Mouse (Mus musculus) adrenal gland, postnatal 10 days (tissue): ENCODE measurements around the gene Larp7. TPM values are rescaled to one million over a fixed set of nuclear protein-coding genes. Genes with fewer than 3 reads are reported as not detected.

ENCODE experiments used
- DNase-seq: peaks from one replicate; pipeline ENCODE4 v3.0.0; 2021; ENCODE audit warnings: mixed read lengths
- microRNA-seq: library from miRNA; unstranded; fragments of <30 nt; microRNA quantifications from one replicate; pipeline ENCODE4 v1.2.0, GENCODE M21; 2021
- total RNA-seq, 2 experiments: library from RNA; stranded (reverse); gene quantifications; 2 replicates each; pipeline ENCODE4 v1.2.3; 2021

Larp7 gene
- total RNA-seq, 2 experiments from 2014 or later, result 22.8 to 24.4 TPM

DNA sequence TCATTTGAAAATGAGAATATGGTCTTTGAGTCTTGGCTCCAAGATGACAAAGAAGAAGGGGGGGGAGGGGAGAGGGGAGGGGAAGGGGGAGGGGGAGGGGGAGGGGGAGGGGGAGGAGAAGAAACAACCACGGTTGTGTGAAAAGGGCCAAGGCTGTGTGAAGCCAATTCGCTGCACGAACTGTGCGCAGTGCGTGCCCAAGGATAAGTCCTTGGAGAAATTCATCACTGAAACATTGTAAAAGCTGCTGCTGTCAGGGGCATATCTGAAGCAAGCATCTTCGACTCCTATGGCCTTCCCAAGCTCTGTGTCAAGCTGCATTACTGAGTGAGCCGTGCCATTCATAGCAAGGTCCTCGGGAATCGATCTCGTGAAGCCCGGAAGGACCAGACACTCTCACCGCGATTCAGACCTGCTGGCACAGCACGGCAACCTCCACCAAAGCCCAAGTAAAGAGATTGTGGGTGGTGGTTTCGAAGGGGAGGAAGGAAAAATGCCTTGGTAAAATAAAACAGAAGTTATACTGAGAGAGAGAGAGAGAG is 40.3 kb downstream of the Larp7 start:
- DNase-seq, result peak; percentile 50

DNA sequence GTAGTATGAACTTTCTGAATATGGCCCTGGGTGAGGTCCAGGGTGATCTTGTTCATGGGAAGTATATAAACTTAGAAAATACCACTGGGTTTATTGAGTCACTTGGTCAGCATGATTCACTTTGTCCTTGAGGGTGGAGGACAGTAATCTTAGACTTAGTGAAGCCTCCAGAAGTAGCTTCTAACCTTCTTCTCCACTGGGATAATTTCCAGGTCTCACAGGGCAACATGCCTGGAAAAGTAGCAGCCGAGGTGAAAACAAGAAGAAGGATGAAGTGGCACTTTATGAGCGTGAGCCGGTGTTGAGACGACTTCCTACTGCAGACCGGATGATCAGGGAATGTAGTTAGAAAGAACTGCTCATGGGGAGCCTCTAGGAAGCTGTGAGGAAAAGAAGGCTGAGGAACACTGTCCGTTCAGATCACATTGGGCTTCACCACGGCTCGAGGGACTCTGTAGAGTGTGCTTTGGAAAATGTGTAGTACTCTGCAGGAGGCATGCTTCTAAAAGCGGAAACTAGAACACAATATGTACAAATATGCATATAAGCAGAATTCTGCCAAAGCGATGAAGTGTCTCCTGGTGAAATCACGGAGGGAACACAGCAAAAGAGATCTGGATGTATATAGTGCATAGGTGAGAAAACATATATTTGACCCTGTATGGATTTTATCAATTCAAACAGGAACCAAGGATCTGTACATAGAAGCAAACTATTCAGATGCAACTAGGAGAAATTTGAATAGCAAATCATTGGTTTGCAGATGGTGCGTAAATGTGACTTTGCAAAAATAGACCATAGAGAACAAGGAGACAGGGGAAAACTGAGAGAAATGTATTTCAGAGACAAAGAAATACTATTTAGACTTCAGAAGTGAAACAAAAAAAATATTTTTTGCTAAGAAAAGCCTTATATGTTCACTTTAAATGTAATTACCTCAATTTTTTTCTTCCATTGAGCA is 41.1 kb downstream of the Larp7 start:
- DNase-seq, result peak; percentile 55

DNA sequence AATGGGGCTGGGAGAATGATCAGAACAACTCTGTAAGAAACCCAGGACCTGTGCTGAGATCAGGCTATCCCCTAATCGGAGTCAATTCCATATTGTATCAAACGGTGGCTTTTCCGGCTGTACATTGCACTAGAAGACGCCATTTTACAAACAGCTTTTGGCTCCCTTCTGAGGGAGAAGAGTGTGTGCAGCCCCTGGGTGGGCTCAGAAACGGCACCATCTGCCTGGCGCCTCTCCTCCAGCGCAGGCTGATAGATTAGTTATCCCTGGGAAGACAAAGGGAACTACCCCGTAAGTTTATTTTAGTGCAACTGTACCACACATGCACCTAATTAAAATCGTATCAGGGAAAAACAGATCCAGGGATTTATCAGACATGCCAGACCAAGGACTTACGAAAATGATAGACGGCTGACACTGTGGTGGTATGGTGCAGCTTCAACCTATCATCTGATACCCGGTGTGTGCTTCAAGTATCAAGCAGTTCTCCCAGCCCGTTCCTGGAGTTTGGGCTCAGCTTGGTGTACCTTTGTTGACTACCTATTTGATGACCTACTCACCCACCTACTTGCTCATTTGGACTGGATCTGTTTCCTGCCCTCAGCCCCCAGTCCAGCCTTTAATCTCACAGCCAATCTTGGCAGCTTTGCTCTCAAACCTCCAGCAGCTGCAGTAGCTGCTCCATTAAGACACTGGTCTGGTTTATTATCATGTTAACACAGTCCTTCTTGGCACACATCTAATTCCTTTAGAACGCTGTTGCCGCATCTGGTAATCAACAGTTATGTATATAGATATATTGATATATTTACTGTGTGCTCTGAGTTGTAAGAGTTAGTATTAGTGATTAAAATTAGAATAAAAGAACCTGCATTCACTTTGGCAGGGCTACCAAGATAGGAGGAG is 45.0 kb downstream of the Larp7 start:
- no peak for DNase-seq

DNA sequence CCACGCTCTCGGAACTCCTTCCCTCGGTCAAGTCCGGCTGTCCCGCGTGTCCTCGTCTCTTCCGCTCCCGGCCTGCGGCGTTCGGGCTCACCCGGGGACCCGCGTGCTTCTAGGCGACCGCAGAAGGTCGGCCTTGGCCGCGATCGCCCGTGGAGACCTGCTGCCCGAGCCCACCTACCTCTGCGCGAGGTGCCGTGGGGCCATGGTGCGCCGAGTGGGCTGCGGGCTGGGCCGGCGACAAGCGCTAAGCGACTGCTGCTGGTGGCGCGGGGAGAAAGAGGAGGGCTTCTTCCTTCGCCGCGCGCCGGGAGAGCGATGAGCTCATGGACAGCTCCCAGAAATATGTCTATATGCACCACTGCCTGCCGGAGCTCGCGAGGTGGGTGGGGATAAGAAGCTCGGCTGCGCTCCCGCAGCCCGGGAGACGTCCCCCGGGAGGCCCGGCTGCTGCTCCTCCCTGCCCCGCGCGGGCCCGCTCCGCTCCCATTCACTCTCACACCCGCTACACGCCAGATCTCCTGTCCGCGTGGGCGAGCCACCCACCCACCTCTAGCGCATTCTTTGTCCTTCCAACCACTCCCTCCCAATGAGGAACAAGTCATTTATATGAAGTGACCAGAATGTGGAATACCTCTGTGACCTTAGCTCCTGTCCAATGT is 54.3 kb downstream of the Larp7 start, which contains the start of gene Ank2:
Gene Ank2 (minus strand): TSS at position 609 of the 659 bp plus-strand sequence.
- DNase-seq, result peak; percentile 80

DNA sequence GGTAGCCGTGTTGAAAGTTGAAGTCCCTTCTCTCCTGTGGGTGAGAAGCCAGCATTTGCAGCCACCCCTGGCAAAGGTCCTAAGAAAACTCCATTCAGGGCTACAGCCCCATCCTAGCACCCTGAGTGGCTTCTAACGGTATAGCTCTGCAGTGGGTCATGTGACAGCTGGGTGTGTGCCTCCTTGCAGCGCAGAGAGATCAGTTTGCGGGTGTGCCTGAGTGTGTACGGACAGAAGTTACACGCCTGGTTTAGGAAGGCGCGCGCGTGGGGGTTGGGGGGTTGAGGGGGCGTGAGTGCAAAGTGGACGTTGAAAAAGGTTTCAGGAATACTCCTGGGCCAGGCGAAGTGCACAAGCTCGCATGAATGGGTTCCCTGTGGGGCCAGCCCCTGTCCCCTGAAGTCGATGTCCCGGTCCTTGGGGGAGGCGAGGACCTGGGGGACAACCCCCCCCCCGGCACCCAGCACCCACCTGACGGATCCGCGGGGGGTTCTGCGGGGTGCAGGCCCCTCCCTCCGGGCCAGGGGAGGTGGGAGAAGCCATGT is 54.9 kb downstream of the Larp7 start:
- peak; percentile 41 for DNase-seq

DNA sequence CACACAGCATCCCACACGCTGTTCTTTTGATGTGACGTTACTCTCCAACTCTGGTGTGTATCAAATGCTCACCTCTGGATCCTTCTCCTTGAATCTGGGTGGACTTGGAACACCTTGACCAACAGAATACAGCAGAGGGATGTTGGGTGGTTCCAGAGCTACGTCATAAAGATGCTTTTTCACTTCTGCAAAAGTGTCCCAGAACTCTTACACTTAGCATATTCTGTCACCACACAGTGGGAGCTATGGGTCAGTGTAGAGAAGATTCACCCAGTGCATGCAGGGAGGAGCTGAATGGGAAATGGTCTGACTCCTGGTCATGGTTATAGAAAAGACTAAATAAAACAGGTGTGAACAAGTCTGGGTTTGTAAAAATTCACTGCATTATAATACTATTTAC is 60.5 kb downstream of the Larp7 start:
- no peak for DNase-seq

DNA sequence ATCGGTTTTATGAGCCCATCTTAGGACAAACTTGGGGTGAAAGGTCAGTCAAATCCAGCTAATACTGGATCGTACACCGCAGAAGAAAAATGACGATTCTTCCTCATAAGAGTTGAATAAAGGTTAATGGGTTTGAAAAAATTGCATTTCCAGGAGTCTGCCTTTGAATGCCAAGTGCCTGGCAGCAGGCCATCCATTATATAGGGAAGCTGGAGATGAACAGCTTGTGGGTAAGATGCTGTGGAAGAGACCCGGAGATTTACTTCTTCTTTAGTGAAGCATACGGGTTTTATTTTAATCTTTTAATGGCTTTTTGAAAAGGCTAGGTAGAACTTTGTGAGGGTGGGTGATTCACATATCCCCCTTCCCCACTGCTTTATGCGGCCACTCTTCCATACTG is 65.8 kb downstream of the Larp7 start:
- no peak for DNase-seq

Small RNA genes lying within 50 kb of the gene (microRNA-seq; reads per million reads assigned to microRNA genes)
- 7.8 reads per million, percentile 10 among the genes with 10 or more reads in this experiment for gene Mir302a
- 4.6 reads per million, percentile 3 among the genes with 10 or more reads in this experiment for gene Mir302b
- 2.8 reads per million for gene Mir302c
- gene Mir302d, result 17.1 reads per million, percentile 25 among the genes with 10 or more reads in this experiment
- gene Mir367, result not detected

Other genes starting within 250 kb of the Larp7 start
- gene Ank2, start 54.0 kb downstream of the Larp7 start, total RNA-seq, result 10 to 100 TPM; 56.9 to 95.8 TPM
- 1 to 10 TPM; 2.7 to 4.8 TPM for gene Zgrf1, start 140 bp upstream of the Larp7 start, total RNA-seq
- gene Neurog2, start 79.8 kb upstream of the Larp7 start, total RNA-seq, result not detected
- gene Alpk1, start 227.2 kb upstream of the Larp7 start, total RNA-seq, result 1 to 10 TPM; 6.7 to 7.0 TPM
- gene Tifa, start 236.5 kb upstream of the Larp7 start, total RNA-seq, result 1 to 10 TPM; 3.9 to 5.1 TPM